Mouse (Mus musculus): ENCODE measurements around the gene Hbb-bt. TPM values are rescaled to one million over a fixed set of nuclear protein-coding genes. Genes with fewer than 3 reads are reported as not detected.

The Hbb-bt gene
- polyA plus RNA-seq, 1 experiment, result not detected

DNA sequence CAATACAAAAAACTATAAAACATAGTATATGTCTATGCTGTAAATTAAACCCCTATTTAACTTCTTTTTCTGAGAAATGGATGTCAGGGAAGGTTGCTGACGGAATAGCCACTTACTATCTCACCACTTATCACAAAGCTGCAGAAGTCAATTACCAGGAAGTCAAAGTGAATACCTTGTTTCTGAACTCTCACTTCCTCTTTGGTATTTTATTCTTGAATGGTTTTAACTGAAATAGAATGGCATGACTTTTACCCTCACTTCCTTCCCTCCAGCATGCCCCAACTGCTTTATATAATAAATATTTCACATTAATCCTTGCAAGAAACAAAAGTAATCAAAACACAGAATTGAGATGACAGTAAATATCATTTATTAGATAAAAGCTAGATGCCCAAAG, 1.6 kb downstream of the Hbb-bt start:
- Histone ChIP-seq H3K36me3 (ENCODE audit: control insufficient read depth, insufficient read depth) (no peaks in the 10 kb centered on the region), H3K79me2 (ENCODE audit: control insufficient read depth, insufficient read depth) (no peaks in the 10 kb centered on the region), H3K27me3 (ENCODE audit: control insufficient read depth, insufficient read depth, insufficient read length) (no peaks in the 10 kb centered on the region), H3ac (ENCODE audit: control insufficient read depth, insufficient read length) (no peak overlapping the region), H3K4me3 (no peak overlapping the region), H3K4me2 (ENCODE audit: low read depth) (no peak overlapping the region)
- no peak for TF ChIP-seq POLR2AphosphoS2 (IDR thresholded peaks at IDR 0.05; ENCODE audit: insufficient read length, low read depth)
- TF ChIP-seq TCF12 (IDR thresholded peaks at IDR 0.05; ENCODE audit: insufficient read depth, poor library complexity, severe bottlenecking), result no peak
- TF ChIP-seq USF1 (IDR thresholded peaks at IDR 0.05; ENCODE audit: low read depth), result no peak
- no peak for TF ChIP-seq POLR2A (IDR thresholded peaks at IDR 0.05; ENCODE audit: insufficient read length, low read depth)
- TF ChIP-seq REST (IDR thresholded peaks at IDR 0.05; ENCODE audit: insufficient read depth, insufficient read length), result no peak
- TF ChIP-seq MYOG (IDR thresholded peaks at IDR 0.05; ENCODE audit: control insufficient read depth in 1 of 3, insufficient read depth in 1 of 3, insufficient read length in 2 of 3, low read depth in 2 of 3), result no peak
- no peak for TF ChIP-seq E2F4 (IDR thresholded peaks at IDR 0.05; ENCODE audit: insufficient read depth)
- no peak for TF ChIP-seq TCF3 (IDR thresholded peaks at IDR 0.05; ENCODE audit: insufficient read length, low read depth)

DNA sequence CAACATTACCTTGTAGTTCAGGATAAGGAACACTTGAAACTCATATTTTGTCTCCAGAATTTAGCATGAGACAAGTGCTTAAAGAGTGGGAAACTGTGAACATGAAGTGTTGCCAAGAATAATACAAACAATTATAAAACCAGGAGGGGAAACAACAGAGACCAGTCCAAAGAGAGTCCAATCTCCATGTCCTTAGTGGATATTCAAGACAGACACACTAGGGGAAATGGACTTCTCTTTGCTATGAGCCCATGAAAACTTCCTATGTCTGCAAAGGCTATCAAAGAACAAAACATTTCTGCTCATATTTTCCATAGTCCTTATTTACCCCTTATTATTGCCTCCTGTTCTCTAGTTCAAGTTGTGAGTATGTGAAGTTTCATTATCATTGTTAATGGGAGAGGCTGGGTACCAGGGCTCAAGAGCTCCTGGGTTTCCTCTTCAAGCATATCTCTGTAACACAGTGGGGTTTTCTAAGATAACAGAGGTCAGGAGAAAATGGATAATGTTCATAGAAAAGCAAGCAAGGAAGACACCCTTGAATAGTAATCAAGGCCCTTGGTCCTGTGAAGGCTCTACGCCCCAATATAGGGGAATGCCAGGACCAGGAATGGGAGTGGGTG, 2.5 kb downstream of the Hbb-bt start:
- Histone ChIP-seq H3K4me3 (no peak overlapping the region), H3K4me2 (ENCODE audit: low read depth) (no peak overlapping the region), H3ac (ENCODE audit: control insufficient read depth, insufficient read length) (no peak overlapping the region), H3K27me3 (ENCODE audit: control insufficient read depth, insufficient read depth, insufficient read length) (no peaks in the 10 kb centered on the region), H3K79me2 (ENCODE audit: control insufficient read depth, insufficient read depth) (no peaks in the 10 kb centered on the region), H3K36me3 (ENCODE audit: control insufficient read depth, insufficient read depth) (no peaks in the 10 kb centered on the region)
- no peak for TF ChIP-seq USF1 (IDR thresholded peaks at IDR 0.05; ENCODE audit: low read depth)
- TF ChIP-seq REST (IDR thresholded peaks at IDR 0.05; ENCODE audit: insufficient read depth, insufficient read length), result no peak
- TF ChIP-seq E2F4 (IDR thresholded peaks at IDR 0.05; ENCODE audit: insufficient read depth), result no peak
- TF ChIP-seq CEBPB (IDR thresholded peaks at IDR 0.05; ENCODE audit: insufficient read depth, poor library complexity, severe bottlenecking), result no peak

DNA sequence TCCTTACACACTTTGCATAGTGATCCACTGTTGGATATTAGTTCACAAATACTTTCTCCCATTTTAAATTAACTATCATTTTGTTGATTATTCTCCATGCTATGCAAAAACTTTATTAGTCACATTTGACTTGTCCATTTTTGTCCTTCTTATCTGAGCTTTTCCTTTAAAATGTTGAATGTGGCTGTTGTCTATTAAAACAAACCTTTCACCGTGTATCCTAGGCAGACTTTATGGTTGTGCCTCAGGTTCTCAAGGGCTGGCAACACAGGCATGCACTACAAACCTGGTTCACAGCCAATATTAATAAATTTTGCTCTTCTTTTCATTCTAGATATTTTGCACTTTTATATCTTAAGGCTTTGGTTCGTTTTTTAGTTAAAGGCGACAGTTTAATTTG, 3.0 kb downstream of the Hbb-bt start:
- H3ac ChIP-seq (ENCODE audit: control insufficient read depth, insufficient read length), result no peak overlapping the region
- no peak overlapping the region for H3K4me3 ChIP-seq
- TF ChIP-seq POLR2A (IDR thresholded peaks at IDR 0.05; ENCODE audit: insufficient read length, low read depth), result no peak
- no peak for TF ChIP-seq E2F4 (IDR thresholded peaks at IDR 0.05; ENCODE audit: insufficient read depth)
- no peak for TF ChIP-seq MYOG (IDR thresholded peaks at IDR 0.05; ENCODE audit: control insufficient read depth in 1 of 3, insufficient read depth in 1 of 3, insufficient read length in 2 of 3, low read depth in 2 of 3)
- no peak for TF ChIP-seq MAX (IDR thresholded peaks at IDR 0.05; ENCODE audit: low read depth)
- no peak for TF ChIP-seq TCF12 (IDR thresholded peaks at IDR 0.05; ENCODE audit: insufficient read depth, poor library complexity, severe bottlenecking)
- TF ChIP-seq USF1 (IDR thresholded peaks at IDR 0.05; ENCODE audit: low read depth), result no peak
- no peak for TF ChIP-seq CEBPB (IDR thresholded peaks at IDR 0.05; ENCODE audit: insufficient read depth, poor library complexity, severe bottlenecking)
- no peak for TF ChIP-seq POLR2AphosphoS2 (IDR thresholded peaks at IDR 0.05; ENCODE audit: insufficient read length, low read depth)
- TF ChIP-seq MYOD1 (IDR thresholded peaks at IDR 0.05; ENCODE audit: control insufficient read depth in 1 of 3, insufficient read length in 2 of 3, low read depth in 2 of 3), result no peak
- no peak for TF ChIP-seq SRF (IDR thresholded peaks at IDR 0.05; ENCODE audit: control insufficient read depth, insufficient read length, low read depth)
- TF ChIP-seq REST (IDR thresholded peaks at IDR 0.05; ENCODE audit: insufficient read depth, insufficient read length), result no peak
- TF ChIP-seq TCF3 (IDR thresholded peaks at IDR 0.05; ENCODE audit: insufficient read length, low read depth), result no peak
- H3K4me2 ChIP-seq (ENCODE audit: low read depth), result no peak overlapping the region
- H3K36me3 ChIP-seq (ENCODE audit: control insufficient read depth, insufficient read depth), result no peaks in the 10 kb centered on the region
- no peaks in the 10 kb centered on the region for H3K27me3 ChIP-seq (ENCODE audit: control insufficient read depth, insufficient read depth, insufficient read length)
- no peaks in the 10 kb centered on the region for H3K79me2 ChIP-seq (ENCODE audit: control insufficient read depth, insufficient read depth)

DNA sequence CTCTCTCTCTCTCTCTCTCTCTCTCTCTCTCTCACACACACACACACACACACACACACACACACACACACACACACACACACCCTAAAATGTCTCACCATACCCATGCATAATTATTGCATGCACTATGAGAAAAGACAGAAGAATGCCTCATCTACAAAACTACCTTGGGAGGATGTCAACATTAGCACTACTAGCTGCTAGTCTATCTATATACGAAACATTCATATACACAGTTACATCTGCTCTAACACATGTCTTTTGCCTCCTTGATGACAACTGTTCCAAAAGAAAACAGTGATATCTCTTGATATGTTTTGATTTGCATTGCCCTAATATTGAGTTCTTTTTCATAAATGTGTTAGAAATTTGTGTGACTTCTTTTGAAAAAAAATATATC, 3.5 kb downstream of the Hbb-bt start:
- TF ChIP-seq MYOG (IDR thresholded peaks at IDR 0.05; ENCODE audit: control insufficient read depth in 1 of 3, insufficient read depth in 1 of 3, insufficient read length in 2 of 3, low read depth in 2 of 3) (no peak), POLR2A (IDR thresholded peaks at IDR 0.05; ENCODE audit: insufficient read length, low read depth) (no peak), E2F4 (IDR thresholded peaks at IDR 0.05; ENCODE audit: insufficient read depth) (no peak), USF1 (IDR thresholded peaks at IDR 0.05; ENCODE audit: low read depth) (no peak)
- Histone ChIP-seq H3ac (ENCODE audit: control insufficient read depth, insufficient read length) (no peak overlapping the region), H3K36me3 (ENCODE audit: control insufficient read depth, insufficient read depth) (no peaks in the 10 kb centered on the region), H3K4me2 (ENCODE audit: low read depth) (no peak overlapping the region), H3K4me3 (no peak overlapping the region), H3K79me2 (ENCODE audit: control insufficient read depth, insufficient read depth) (no peaks in the 10 kb centered on the region), H3K27me3 (ENCODE audit: control insufficient read depth, insufficient read depth, insufficient read length) (no peaks in the 10 kb centered on the region)

DNA sequence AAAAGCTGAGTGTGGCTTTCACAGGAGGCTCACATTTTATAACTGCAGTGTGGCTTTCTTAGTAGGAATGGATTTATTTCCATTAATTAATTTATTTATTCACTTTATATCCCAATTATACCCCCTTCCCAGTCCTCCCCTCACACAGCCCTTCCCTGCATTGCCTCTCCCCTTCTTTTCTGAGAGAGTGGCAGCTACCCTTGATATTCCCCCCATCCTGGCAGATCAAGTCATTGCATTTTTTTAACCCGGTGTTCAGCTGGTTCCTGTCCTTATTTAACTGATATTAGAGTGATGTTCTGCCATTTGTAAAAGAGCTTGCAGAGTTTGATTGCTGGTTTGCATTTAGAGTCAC, 4.0 kb downstream of the Hbb-bt start:
- no peaks in the 10 kb centered on the region for H3K79me2 ChIP-seq (ENCODE audit: control insufficient read depth, insufficient read depth)
- H3K36me3 ChIP-seq (ENCODE audit: control insufficient read depth, insufficient read depth), result no peaks in the 10 kb centered on the region
- H3K4me3 ChIP-seq, result no peak overlapping the region
- H3K4me2 ChIP-seq (ENCODE audit: low read depth), result no peak overlapping the region
- TF ChIP-seq TCF12 (IDR thresholded peaks at IDR 0.05; ENCODE audit: insufficient read depth, poor library complexity, severe bottlenecking) (no peak), POLR2AphosphoS2 (IDR thresholded peaks at IDR 0.05; ENCODE audit: insufficient read length, low read depth) (no peak), POLR2A (IDR thresholded peaks at IDR 0.05; ENCODE audit: insufficient read length, low read depth) (no peak), E2F4 (IDR thresholded peaks at IDR 0.05; ENCODE audit: insufficient read depth) (no peak), MAX (IDR thresholded peaks at IDR 0.05; ENCODE audit: low read depth) (no peak), MYOD1 (IDR thresholded peaks at IDR 0.05; ENCODE audit: control insufficient read depth in 1 of 3, insufficient read length in 2 of 3, low read depth in 2 of 3) (no peak), TCF3 (IDR thresholded peaks at IDR 0.05; ENCODE audit: insufficient read length, low read depth) (no peak)
- no peak overlapping the region for H3ac ChIP-seq (ENCODE audit: control insufficient read depth, insufficient read length)
- no peaks in the 10 kb centered on the region for H3K27me3 ChIP-seq (ENCODE audit: control insufficient read depth, insufficient read depth, insufficient read length)
